Mouse (Mus musculus) bone marrow, adult 2 months (tissue): ENCODE results near the gene Gabpb1. TPM values are rescaled to one million over a fixed set of nuclear protein-coding genes. Genes with fewer than 3 reads are reported as not detected.

Source experiments
- H3K27ac ChIP-seq: fragments of 200-500 bp; 2 replicates; pipeline ENCODE4 v1.5.1; 2012; ENCODE audit warnings: low read depth, mild to moderate bottlenecking, control low read depth, inconsistent platforms, low read length; ENCODE audit not compliant: control insufficient read depth, poor library complexity, insufficient read depth
- H3K4me1 ChIP-seq: fragments of 200-500 bp; 2 replicates; pipeline ENCODE4 v1.6.1; 2011; ENCODE audit warnings: low read length; ENCODE audit not compliant: control insufficient read depth, insufficient read depth
- H3K4me3 ChIP-seq: fragments of 200-500 bp; replicated peaks from 2 replicates; pipeline ENCODE3; 2011; ENCODE audit warnings: mild to moderate bottlenecking, low read depth, low read length, control low read depth; ENCODE audit not compliant: control insufficient read depth
- CTCF ChIP-seq: fragments of 200-500 bp; IDR thresholded peaks from 2 replicates; pipeline ENCODE4 v1.5.1; 2011; ENCODE audit warnings: low read length, control low read depth; ENCODE audit not compliant: control insufficient read depth, insufficient read depth
- POLR2A ChIP-seq: fragments of 200-500 bp; IDR thresholded peaks from 2 replicates; pipeline ENCODE4 v1.6.1; 2011; ENCODE audit warnings: low read depth, mild to moderate bottlenecking, control low read depth, low read length, borderline replicate concordance; ENCODE audit not compliant: control insufficient read depth
- WGBS: fragments of 180-500 bp; shearing (Covaris S2); methylation state at CpG from one replicate; pipeline ENCODE4 v1.1.7; 2018; 5-methylcytosine and 5-hydroxymethylcytosine counted together
- polyA plus RNA-seq: library from polyadenylated mRNA; stranded (reverse); fragments of >200 nt; gene quantifications from 2 replicates; pipeline ENCODE4 v1.2.4, GENCODE M21; 2011; ENCODE audit warnings: low replicate concordance; ENCODE audit not compliant: missing spikeins, insufficient read depth, insufficient read length

Gabpb1 gene
- polyA plus RNA-seq, 1 experiment, result 13.9 TPM

GRCm38 (mm10) chr2:126597279-126598241 lies 78.6 kb downstream of the Gabpb1 start:
- peak overlapping the region; percentile 82 for H3K27ac ChIP-seq
- WGBS, result 70% methylated on average over 20 of the region's 20 CpGs
- TF ChIP-seq POLR2A (no peak), CTCF (no peak)
- peaks cover 4% of the 10 kb centered on the region; the same call in 1 of the 2 replicates for H3K4me1 ChIP-seq
- peak overlapping the region; percentile 13 for H3K4me3 ChIP-seq

- no peak overlapping the region for H3K4me3 ChIP-seq
- H3K4me1 ChIP-seq, result peaks cover 1% of the 10 kb centered on the region; the same call in 1 of the 2 replicates
- TF ChIP-seq POLR2A (no peak), CTCF (no peak)
- H3K27ac ChIP-seq, result peak overlapping the region; percentile 82; the same call in 1 of the 2 replicates
- WGBS, result 82% methylated on average over 7 of the region's 7 CpGs
Measured at GRCm38 (mm10) chr2:126596347-126597072, 79.6 kb downstream of the Gabpb1 start.

GRCm38 (mm10) chr2:126593831-126594610 lies 82.1 kb downstream of the Gabpb1 start:
- WGBS, result 46% methylated on average over 26 of the region's 26 CpGs
- Histone ChIP-seq H3K27ac (no peak overlapping the region), H3K4me3 (no peak overlapping the region), H3K4me1 (peaks cover 1% of the 10 kb centered on the region; the same call in 1 of the 2 replicates)
- TF ChIP-seq POLR2A, result no peak
- peak; percentile 92 for TF ChIP-seq CTCF

- TF ChIP-seq POLR2A (no peak), CTCF (no peak)
- H3K4me1 ChIP-seq, result peaks cover 3% of the 10 kb centered on the region
- no peak overlapping the region for H3K4me3 ChIP-seq
- WGBS, result 79% methylated on average over 4 of the region's 4 CpGs
- no peak overlapping the region for H3K27ac ChIP-seq
Measured at GRCm38 (mm10) chr2:126591304-126591703, 84.8 kb downstream of the Gabpb1 start.

DNA sequence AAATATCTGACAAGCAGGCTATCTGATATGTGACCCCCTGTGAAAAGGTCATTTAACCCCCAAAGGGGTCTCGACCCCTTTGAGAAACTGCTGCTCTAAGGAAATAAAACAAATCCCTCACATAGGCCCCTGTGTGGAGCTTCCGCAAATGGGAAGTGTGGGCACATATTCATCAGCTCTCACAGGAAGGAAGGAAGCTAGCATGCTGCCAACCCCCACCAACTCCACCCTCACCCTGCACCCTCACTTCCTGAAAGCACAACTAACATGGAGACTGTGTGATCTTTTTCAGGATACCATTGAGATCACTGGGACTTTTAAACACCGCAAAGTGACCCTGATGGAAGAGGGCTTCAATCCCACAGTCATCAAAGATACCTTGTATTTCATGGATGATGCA lies 88.7 kb downstream of the Gabpb1 start:
- WGBS, result 41% methylated on average over 3 of the region's 3 CpGs
- TF ChIP-seq CTCF (no peak), POLR2A (no peak)

GRCm38 (mm10) chr2:126584621-126585369 lies 91.3 kb downstream of the Gabpb1 start:
- H3K4me3 ChIP-seq, result no peak overlapping the region
- no peak overlapping the region for H3K27ac ChIP-seq
- peaks cover 3% of the 10 kb centered on the region for H3K4me1 ChIP-seq
- TF ChIP-seq CTCF, result no peak
- TF ChIP-seq POLR2A, result no peak
- 77% methylated on average over 8 of the region's 8 CpGs for WGBS

More for the DNA sequence above, 88.7 kb downstream of the Gabpb1 start:
- Histone ChIP-seq H3K4me3 (no peak overlapping the region), H3K27ac (no peak overlapping the region), H3K4me1 (peaks cover 3% of the 10 kb centered on the region)

GRCm38 (mm10) chr2:126583960-126584359 lies 92.2 kb downstream of the Gabpb1 start:
- TF ChIP-seq POLR2A (no peak), CTCF (no peak)
- Histone ChIP-seq H3K4me1 (peaks cover 3% of the 10 kb centered on the region), H3K4me3 (no peak overlapping the region), H3K27ac (no peak overlapping the region)
- 28% methylated on average over 6 of the region's 6 CpGs for WGBS
